Mouse (Mus musculus) c-Kit-positive CD71-positive TER-119-positive erythroid progenitor cells, embryonic 14.5 days (primary cell): ENCODE measurements around the gene Hdac6.

Source experiments
- DNase-seq: peaks from one replicate; pipeline ENCODE4 v3.0.0-alpha.2; 2013; ENCODE audit warnings: low spot score

The Hdac6 gene

GRCm38 (mm10) chrX:7947108-7947899 is at the start of gene Hdac6:
Gene Hdac6, minus strand, starts transcription at chrX:7947889.
- no peak for DNase-seq

- DNase-seq, result peak; percentile 70
Measured at GRCm38 (mm10) chrX:7993068-7993735, 45.5 kb upstream of the Hdac6 start.

GRCm38 (mm10) chrX:7992379-7993067 is 44.8 kb upstream of the Hdac6 start:
- peak; percentile 54 for DNase-seq

- no peak for DNase-seq
Measured at GRCm38 (mm10) chrX:7981368-7981767, 33.7 kb upstream of the Hdac6 start.

GRCm38 (mm10) chrX:7977892-7978291 is 30.2 kb upstream of the Hdac6 start, which contains the start of gene Gata1:
Gene Gata1, minus strand, starts transcription at chrX:7978071.
- no peak for DNase-seq

DNA sequence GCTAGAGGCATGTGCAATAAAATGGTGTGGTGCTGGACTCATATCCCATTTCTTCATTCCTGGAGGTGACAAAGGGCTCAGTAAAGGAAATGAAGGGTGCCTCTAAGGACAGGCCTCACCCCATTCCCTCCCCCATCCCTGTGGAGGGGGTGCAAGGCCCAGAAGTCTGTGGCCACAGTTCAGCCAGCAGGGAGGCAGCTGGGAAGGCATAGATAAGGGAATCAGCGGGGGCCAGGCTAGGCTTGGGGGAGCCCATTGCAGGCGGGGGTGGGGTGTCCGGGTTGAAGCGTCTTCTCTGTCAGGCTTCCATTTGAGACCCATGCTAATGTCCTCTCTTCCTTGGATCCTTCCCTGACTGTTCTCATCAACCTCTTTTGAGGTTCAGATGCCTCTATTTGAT is 23.6 kb upstream of the Hdac6 start:
- DNase-seq, result peak; percentile 88

- no peak for DNase-seq
Measured at GRCm38 (mm10) chrX:7968899-7969298, 21.2 kb upstream of the Hdac6 start.

DNA sequence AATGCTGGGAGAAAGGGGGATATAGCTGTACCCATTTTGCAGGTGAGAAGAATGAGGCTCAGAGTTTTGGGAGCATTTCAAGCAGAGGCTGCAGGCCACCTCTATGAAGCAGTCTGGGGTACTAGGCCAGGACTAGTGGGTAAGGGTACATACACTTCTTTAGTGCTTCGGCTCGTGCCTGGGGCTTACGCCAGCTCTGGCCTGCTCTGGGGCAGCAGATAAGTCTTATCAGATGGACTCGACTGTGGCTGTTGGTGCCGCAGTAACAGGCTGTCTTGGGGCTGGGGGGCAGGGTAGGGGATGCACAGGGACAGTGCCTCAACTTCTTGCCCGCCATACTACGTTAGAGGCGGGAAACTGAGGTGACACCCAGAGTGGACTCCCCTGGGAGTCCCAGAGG is 20.5 kb upstream of the Hdac6 start:
- DNase-seq, result peak; percentile 56

DNA sequence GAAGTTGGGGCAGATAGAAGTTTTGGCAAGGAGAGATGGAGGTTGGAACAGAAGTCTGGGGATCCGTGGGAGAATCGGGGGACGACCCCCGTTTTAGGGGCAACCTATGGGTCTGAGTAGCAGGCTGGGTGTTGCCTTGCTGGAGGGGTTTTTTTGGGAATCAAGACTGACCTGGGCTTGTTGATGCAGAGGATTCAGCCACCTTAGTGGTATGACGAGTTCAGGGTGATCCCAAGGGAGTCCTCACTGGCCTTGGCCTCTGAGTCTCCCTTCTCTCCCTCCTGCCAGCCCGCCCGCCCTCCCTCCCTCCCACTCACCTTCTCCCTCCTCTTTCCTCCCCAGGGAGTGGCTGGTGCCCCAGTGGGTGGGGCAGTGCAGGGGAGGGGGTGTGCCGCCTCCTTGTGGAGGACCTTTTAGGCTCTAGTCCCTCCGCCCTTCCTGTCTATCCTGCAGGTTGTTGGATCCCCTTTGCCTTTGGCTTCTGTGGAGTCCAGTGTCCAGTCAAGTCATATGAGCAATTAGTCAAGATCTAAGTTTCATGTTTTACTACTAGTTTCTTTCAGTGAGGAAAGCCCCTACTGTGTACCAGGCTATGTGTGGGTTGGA is 20.0 kb upstream of the Hdac6 start:
- peak; percentile 73 for DNase-seq

- DNase-seq, result no peak
Measured at GRCm38 (mm10) chrX:7966161-7966560, 18.5 kb upstream of the Hdac6 start.

GRCm38 (mm10) chrX:7963829-7964626 is 16.3 kb upstream of the Hdac6 start:
- no peak for DNase-seq

- DNase-seq, result no peak
Measured at GRCm38 (mm10) chrX:7958868-7959267, 11.2 kb upstream of the Hdac6 start.

DNA sequence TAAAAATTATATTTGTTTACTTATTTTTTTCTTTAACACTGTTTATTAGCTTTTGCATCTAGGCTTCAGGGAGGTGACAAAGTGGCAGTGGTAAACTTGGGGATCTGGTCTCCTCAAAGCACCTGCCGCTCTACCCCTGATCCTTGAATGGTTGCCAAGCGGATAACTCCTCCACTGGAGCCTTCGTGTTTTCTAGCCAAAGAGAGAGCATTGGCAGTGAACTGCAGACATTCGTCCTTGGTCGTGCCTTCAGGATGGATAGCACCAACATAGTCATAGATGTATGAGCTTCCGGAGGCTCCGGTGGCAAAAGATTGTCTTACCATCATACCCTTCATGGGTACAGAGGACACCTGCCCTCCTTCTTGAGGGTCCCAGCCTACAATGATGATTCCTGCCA is 2.4 kb upstream of the Hdac6 start:
- DNase-seq, result no peak

DNA sequence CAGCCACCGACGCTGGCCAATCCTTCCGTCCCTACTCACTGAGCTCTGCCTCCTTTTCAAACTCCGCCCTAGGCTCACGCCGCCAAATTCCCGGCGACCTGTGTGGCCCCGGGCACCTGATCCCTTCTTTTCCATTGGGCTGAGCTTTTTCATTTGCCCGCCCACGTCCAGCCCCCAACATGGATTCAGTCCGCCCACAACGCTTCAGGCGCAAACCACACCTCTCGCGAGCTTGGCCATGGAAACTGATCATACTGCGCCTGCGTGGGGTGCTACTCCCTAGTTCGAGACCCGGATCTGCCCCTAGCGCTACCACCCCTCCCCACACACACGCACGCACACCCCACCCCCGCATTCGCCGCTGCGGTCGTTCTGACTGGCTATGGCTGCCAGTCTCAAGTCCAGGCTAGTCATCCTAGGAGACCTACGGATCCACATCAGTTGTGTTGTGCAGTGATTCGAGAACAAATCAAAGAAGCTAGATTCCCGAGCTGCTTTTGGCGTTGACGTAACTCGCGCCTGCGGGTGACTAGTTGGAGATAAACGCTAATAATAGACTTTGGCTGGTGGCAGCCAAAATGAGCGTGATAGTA is 307 bp upstream of the Hdac6 start:
- peak; percentile 86 for DNase-seq

GRCm38 (mm10) chrX:7945618-7946017 is 2.1 kb downstream of the Hdac6 start:
- no peak for DNase-seq

GRCm38 (mm10) chrX:7937667-7938066 is 10.0 kb downstream of the Hdac6 start:
- no peak for DNase-seq

- no peak for DNase-seq
Measured at GRCm38 (mm10) chrX:7936874-7937273, 10.8 kb downstream of the Hdac6 start.

DNA sequence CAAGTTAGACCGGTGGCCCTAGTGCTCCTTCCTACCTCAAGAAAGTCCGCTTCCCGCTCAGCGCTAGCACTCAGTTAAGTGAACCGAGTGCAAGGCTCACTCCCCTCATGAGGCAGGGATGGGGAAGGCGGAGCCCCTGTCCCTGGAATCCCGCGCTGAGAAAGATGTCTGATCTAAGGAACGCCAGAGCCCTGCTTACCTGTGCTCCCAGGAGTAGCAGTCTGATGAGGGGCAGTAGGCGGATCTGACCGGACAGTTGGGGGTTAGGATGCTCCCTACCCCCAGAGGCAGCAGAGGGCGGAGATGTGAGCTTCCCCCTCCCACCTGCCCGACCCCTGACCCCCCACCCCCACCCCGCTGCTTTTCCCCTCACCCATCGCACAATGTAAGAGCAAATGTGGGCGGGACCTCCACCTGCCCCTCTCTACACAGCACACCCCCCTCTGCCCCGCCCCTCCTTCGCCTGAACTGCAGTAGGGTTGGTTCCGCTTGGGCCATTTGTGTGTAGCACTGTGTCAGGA is 19.4 kb downstream of the Hdac6 start, which contains the start of gene Eras:
TSS of gene Eras (minus strand) at position 338 of the 521 bp plus-strand sequence.
- no peak for DNase-seq

GRCm38 (mm10) chrX:7927116-7927515 is 20.6 kb downstream of the Hdac6 start:
- DNase-seq, result no peak

GRCm38 (mm10) chrX:7926266-7926665 is 21.4 kb downstream of the Hdac6 start:
- no peak for DNase-seq

- no peak for DNase-seq
Measured at GRCm38 (mm10) chrX:7922032-7922431, 25.7 kb downstream of the Hdac6 start.
